Mouse (Mus musculus): ENCODE data around the gene Sh3pxd2a. TPM values are rescaled to one million over a fixed set of nuclear protein-coding genes. Genes with fewer than 3 reads are reported as not detected.

Sh3pxd2a gene
- polyA plus RNA-seq, 1 experiment, result 45.5 TPM

DNA sequence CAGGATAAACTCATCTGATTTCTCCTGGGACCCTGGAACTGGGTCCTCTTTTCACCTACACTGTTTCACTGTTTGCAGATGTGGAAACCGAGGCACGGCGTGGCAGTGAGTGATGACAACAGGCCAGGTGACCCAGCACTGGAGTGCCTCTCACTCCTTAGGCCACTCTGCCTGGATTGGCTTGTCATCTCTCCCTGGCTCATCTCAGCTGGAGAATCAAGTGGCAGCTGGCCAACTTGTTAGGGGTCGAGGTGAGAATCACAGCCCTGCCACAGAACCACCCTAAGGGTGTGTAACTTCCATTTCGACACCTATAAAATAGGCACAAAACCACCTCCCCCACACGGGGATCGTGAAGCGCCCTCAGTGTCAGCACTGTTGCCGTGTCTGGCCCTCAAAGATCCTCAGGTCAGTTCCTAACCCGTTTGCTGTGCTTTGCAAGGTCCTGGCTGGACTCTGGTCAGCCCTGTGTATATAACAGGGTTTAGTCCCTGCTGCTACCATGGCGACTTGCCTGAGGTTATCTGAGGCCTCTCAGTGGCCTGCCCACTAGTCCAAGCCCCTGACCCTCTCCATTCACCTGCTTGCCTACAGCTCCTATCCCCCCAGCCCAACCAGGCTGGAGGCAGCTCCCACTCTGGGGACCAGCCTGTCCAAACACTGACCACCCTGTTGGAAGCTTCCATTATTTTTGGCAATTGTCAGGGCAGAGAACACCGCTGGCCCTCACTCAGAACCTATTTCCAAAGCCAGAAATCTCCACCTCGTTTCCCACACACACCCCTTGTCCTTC, 6.3 kb downstream of the Sh3pxd2a start:
- DNase-seq (ENCODE audit: low read depth), result no peak

DNA sequence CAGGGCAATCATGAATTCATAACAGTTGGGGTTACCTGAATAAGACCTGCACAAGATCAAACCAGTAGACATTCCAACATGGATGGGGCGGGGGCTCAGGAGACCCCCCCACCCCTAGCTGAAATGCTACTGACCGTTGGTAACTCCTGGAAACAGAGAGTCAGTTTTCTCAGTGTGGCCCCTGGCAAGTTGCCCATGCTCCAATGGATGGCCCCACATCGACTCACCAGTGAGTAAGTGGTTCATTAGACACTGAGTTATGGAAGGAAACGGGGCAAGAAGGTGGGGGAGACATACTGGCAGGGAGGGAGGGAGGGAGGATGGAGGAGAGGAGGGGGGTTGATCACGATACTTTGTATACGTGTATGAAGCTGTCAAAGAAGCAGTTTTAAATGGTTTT, 8.2 kb downstream of the Sh3pxd2a start:
- no peak for DNase-seq (ENCODE audit: low read depth)

DNA sequence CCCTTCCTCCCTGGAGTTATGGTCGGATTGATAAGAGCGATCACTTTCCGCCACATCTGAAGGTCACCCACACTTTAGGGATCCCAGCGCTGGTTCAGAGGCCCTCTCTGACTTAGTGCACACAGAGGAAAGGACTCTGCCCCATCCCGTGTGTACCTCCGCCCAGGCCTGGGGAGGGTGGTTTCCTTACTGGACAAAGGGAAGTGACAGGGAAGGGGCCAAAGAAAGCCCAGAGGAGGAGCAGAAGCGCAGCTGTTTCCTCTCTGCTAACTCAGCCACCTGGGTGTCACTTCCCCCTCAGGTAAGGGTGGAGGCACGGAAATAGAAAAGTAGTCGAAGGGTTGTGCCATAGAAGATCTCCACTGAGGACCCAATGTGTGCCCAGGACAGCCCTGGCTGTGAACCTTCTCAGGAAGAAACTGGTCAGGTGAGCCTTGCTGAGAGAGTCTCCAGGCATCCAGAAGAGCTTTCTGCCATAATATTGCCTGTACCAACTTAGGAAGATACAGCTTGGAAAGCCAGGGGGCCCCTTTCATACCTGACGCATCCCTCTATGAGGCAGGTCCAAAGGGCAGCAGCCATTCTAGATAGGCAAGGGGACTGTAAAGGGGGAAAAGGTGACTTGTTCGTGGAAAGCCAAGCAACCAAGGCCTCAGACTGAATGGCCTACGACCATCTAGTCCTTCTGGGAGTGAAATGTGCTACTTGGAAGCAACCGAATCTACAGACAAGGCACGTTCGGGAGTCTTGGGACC, 9.0 kb downstream of the Sh3pxd2a start:
- DNase-seq (ENCODE audit: low read depth), result no peak

DNA sequence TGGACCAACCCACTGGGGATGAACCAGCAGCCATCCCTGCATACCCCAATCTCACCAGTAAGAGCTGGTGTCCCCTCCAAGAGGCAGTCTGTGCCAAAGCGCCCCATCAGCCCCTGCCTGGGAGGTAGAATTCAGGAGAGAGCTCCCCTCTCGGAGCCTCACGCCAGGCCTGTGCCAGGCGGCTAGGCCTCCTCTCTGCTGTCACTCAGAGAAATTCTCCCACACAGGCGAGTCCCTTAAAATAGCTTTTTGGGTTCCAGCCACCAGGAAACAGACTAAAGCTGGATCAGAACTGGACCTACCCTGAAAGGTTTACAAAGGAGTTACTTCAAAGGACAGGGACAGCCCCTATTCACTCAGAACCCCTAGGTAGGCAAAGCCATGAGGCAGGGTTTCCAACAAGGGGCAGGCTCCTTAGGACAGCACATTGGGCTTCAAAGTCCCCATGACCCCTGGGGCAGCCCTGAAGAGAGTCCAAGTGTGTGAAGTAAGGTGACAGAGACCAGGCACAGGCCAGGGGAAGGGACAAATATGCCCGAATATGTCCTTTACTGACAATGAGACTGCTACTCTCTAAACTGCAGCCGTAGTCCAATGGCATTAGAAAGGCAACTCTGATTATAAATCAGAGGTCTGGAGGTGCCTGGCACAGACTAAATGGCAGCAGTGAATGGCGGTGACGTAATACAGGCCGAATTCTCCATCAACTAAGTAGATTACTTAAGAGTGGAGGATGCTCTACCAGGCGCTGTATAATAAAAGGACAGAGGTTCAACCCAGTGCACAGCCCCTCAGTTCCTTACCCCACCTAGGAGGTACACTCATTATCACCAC, 9.8 kb downstream of the Sh3pxd2a start:
- no peak for DNase-seq (ENCODE audit: low read depth)

DNA sequence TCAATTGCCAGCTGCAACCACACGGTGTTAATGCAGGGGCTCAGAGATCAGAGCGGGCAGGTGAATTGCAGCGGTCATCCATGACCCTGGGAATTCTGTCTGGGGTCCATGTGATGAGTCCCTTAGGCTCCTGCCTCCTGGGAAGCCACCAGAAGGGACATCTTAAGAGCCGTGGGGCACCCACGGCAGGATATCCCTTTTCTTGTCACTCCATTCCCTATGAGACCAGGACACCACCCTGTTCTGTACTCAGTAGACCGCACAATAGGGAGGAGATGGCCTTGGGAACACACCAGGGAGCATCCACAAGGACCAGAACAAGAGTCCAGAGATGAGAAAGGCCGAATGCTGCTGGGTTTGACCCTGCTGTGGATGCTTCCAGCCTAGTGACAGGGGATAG, 10.8 kb downstream of the Sh3pxd2a start:
- no peak for DNase-seq (ENCODE audit: low read depth)

DNA sequence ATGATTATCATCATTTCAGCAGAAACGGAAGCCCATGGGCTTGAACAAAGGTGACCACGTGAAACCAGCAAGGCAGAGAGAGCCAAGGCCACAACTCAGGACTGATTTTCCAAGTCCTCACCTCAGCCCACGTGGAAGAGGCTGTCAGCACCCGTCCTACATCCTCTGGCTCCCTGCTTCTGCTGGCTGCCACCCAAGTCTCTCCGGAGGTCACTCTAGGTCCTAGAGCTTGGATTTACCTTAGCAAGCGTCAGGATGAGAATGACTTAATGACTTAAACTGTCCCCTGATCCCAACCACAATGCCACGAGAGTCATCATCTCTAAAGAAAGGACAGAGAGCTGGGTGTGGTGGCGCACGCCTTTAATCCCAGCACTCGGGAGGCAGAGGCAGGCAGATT, 11.5 kb downstream of the Sh3pxd2a start:
- no peak for DNase-seq (ENCODE audit: low read depth)

DNA sequence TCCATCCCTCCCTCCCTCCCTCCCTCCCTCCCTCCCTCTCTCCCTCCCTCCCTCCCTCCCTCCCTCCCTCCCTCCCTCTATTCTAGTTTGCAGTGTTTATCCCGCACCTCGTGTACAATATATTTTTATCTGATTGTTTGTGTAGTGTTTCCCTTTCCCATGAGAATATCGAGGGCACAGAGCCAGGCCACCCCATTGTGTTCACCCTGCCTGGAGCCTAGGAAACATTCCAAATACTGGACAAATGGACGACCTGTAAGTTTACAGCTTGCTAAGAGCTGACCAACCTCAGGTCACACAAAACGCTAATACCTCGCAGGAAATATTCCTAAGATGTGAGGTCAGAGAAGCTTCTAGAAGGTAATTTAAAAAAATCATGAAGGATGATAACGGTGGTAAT, 12.0 kb downstream of the Sh3pxd2a start:
- no peak for DNase-seq (ENCODE audit: low read depth)

DNA sequence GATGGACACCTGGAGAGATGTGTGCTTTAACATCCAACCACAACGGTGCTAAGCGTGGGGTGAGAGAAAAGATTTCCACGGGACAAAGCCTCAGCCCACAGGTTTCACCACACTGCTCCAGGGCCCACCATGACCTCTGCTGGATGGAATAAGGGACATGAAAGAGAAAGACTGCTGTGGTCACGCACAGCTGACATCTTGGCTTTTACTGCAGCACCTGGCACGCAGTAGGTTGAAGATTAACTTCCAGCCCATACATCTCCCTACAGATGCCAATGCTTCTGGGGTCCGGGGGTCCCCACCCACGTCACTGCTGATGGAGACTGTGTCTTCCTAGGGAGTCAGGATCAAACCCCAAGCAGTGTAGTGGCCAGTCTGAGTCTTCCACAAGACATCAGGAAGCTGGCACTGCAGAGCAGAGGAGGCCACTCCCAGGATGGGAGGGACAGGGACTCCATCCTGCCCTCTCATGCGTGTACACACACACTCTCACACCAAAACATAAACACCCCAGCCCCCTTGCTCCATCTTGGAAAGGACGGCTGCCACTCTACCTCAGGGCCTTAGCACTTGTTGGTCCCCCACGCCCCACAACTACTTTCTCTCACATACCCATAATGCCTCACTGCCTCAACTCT, 12.6 kb downstream of the Sh3pxd2a start:
- no peak for DNase-seq (ENCODE audit: low read depth)

DNA sequence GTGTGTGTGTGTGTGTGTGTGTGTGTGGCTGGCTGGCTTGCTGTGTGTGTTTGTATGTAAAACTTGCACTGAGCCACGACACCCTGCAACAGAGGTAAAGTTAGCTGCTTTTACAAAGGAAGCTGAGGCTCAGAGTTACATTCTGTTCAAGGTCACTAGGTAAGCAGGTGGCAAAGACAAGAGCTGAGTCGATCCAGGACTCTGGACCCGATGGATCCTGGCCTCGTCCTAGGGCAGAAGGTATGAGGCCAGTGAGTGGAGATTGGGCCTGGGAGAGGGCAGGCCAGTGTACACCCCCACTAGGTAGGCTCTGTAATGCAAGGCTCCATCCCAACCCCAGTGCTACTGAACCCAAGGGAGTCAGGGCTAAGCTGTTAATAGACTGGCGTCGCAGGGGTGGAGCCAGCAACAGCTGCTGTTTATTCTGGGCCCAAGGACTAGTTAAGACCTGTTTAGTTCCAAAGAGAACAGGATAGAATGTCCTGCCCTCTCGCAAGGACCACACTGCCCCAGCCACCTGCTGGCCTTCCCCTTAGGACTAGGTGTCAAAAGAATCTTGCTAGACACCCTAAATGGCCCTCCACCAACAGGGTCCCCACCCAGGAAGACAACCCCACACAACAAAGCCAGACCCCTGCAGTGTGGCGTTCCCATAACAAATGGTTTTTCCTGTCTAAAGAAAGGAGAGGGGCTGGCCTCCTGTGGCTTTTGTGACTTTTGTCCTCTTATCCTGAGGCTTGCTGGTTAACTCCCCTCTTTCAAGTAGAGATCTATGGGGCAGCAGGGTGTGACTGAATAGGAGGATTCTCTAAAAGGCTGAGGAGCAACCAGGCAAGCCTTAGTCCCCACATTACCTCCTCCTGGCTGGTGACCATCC, 13.7 kb downstream of the Sh3pxd2a start:
- no peak for DNase-seq (ENCODE audit: low read depth)

DNA sequence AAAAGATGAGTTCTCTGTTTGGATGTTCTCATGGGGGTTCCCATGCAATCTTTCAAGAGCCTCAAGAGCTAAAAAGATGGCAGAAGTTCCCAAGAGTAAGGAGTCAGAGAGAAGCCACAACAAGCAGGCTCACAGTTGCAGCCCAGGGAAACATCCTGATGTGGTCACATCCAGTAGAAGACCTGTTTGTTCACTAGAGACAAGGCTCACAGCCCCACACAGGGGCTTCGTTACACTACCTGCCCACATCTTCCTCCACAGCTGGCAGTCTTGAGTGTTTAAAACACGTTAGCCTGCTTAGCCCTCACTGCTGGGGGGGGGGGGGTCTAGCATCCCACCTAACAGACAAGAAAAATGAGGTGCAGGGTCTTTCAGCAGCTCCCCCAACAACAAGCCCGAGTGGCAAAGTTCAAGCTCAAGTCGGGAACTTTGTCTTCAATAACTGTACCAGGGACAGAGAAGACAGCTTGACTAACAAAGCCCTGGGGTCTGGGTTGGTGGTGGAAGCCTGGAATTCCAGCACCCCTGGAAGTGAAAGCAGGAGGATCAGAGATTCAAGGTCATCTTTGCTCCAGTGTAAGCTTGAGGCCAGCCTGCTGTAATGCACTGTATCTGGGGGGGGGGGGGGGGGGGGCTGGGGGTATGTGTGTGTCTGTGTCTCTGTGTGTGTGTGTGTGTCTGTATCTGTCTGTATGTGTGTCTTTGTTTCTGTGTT, 14.5 kb downstream of the Sh3pxd2a start:
- no peak for DNase-seq (ENCODE audit: low read depth)

DNA sequence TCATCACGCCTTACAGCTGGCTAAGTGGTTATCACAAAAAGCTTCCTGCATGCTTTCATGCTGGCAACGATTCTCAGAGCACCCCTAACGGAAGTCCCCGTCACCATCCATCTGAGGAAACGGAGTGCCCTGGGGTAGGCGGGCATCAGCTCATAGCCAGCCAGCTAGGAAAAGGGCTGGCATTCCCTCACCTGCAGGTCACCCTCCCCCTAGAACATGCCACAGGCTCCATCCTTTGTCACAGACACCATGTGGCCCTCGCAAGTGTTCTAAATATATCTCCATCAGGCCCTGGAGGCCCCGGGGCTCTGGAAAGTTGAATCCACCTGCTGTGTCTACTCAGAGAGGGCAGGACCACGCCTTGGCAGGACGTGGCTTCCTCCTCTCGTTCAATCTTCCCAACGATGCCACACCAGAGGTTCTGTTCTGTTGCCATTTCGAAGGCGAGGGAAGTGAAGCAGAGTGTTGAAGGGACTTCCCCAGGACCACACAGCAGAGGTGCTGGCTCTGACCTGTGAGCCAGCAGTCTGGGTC, 15.5 kb downstream of the Sh3pxd2a start:
- DNase-seq (ENCODE audit: low read depth), result no peak

DNA sequence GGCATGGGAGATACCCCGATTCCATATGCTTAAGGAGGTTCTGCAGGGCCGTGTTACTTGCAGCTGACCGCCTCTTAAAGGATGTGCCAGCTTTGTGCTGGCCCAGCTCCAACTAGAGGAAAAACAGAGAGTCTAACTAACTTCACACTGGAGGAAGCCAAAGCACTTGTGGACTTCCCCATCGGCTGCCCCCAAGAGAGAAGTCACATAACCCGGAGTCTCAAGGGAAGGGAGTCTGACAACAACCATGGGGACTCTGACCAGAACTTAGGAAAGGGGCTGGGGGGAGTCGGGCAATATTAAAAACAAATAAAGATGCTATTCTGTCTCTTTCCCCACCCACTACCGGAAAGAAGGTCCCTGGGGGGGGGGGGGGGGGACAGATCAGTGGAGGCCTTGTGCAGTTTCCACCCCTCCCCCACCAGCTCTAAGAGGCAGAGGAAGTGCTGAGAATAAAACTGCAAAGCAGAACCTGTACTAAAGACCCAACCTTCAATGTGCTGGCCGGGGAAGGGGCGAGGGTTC, 17.3 kb downstream of the Sh3pxd2a start:
- DNase-seq (ENCODE audit: low read depth), result no peak

DNA sequence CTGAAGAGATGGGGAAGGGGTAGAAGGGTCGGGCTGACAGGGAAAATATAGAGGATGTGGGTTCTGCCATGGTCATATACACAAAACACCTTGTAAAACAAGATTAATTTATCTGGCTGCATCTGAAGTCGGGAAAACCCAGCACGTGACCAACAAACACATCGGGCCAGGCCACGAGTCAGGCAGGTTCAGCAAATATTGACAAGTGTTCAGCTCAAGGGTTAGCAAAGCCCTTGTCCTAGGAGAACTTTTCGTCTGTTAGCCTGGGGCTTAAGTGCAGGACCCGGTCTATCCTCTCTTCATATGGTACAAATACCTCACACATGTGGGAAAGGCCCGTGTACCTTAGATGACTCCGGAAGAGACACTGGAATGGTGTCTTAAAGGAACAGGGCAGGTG, 18.1 kb downstream of the Sh3pxd2a start:
- no peak for DNase-seq (ENCODE audit: low read depth)

DNA sequence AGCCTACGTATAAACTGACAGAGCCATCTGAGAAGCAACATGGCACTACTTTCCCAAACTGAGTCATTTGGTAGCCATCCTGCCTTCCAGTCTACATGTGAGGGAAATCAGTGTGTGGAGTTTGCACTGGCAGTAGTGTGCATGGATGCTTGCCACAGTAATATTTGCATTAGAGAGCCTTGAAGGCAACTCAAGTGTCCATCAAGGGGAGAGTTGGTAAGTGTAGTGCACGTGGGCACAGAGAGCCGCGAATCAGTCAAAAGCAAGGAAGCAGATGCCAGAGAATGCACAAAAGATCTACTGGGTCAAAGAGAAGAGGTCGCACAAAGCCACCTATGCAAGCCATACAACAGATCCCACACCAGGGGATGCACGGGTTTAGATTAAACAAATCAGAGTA, 18.5 kb downstream of the Sh3pxd2a start:
- no peak for DNase-seq (ENCODE audit: low read depth)

DNA sequence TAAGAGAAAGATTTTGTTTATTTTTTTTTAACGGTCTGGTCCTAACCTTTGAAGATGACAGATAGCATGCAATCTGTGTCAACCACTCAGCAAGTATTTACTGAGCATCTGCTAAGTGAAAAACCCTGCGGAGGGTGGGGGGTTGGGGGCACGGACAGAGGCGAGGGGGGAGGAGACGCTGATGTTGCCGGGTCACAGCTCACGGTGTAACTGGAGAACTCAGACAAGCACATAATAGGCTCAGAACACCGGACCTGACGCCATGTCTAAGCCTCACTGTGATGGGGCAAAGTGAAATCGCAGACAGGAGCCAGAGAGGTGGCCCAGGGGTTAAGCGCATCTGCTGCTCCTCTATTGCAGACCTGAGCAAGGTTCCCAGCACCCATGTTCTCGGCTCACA, 19.7 kb downstream of the Sh3pxd2a start:
- DNase-seq (ENCODE audit: low read depth), result no peak

DNA sequence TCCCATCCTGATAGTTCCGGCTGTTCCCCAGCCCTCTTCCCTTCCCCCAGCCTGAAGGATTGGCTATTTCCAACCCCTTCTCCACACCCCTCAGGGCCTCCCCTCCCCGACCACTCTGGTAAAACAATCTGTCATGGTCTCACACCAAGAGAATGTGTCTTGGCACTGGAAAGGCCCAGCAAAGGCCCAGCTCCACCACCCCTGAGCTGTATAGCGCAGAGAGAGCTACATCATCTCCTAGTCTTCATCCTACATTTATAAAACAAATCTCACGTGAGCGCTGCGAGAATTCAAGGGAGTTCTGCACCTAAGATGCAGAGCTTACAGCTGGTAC, 21.9 kb downstream of the Sh3pxd2a start:
- DNase-seq (ENCODE audit: low read depth), result no peak

DNA sequence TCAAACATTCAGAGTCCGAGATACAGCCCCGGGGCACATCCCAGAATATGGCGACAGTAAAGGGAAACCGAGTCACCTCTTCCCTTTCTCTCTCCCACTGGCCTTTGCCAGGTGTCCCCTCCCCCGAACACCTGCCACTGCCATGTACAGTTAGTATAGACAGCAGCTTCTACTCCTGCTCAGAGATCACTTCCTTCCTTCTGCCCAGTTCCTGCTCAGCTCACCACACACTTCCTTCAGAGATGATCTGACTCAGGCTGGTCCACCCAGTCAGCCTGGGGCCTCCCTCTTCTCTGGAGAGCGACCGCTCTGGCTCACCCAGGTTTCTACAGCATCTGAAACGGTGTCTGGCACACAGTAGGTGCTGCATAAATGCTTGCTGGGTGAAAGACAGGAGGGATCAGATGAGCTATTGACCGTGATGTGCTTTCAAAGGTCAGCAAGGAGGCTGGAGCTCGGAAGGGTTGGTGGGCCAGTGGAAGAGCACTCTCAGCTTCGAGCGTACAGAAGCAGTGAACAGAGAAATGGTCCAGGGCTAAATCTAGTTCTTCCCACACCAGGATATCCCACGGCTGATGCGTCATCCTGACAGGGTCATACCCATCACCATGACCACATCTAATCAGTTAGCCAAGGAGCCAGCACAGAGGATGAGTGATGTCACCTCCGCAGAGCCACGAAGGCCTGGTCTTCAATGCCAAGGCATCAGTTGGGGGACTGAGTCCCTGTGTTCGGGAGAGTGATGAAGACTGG, 22.5 kb downstream of the Sh3pxd2a start:
- DNase-seq (ENCODE audit: low read depth), result no peak

DNA sequence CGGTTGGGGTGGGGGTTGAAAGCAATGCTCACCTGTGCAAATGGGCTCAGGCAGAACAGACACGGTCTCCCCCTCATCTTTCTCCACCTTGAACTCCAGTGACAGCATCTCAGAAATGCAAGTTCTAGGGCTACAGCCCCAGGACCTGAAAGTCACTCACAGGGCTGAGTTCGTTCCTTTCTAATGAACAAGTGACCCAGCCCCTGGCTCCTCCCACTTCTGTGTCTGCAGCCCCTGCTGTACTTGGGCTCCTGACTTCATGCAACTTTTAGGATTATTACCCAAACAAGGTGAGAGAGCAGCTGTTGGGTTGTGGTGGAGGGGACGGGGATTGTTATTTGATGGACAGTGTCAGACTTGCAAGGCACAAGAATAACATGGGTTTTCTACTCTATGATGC, 23.2 kb downstream of the Sh3pxd2a start:
- no peak for DNase-seq (ENCODE audit: low read depth)

DNA sequence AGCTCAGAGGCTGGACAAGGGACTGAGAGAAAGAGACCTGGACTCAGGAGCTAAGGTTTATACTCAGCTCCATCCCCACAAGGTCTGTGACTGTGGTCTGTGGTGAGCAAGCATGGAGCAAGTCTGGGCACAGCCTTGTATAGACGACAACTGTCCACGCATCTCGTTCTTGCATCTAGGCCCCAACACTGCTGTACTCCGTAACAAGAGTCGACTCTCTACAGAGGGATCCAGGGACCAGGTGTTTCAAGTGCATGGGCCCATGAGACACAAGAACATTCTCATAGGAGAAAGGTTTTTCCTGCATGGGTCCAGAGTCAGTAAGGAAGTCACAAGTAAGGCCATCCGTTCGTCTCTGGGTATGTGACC, 23.8 kb downstream of the Sh3pxd2a start:
- no peak for DNase-seq (ENCODE audit: low read depth)

All from gonadal fat pad, adult 2 months (tissue).